Mouse (Mus musculus): ENCODE results near the gene Sh3pxd2a. TPM values are rescaled to one million over a fixed set of nuclear protein-coding genes. Genes with fewer than 3 reads are reported as not detected.

Gene Sh3pxd2a
- polyA plus RNA-seq, 1 experiment from 2014 or later = 8.8 TPM

- Histone ChIP-seq H3K9ac (ENCODE audit: low read length) (no peak overlapping the region), H3K4me1 (replicated peaks; ENCODE audit: control insufficient read depth, insufficient read depth, low read length) (peaks cover 12% of the 10 kb centered on the region; the same call in 1 of the 2 replicates), H3K4me2 (ENCODE audit: low read length) (no peak overlapping the region), H3K36me3 (ENCODE audit: control insufficient read depth, insufficient read depth, low read length) (no peaks in the 10 kb centered on the region), H3K9me3 (ENCODE audit: control insufficient read depth, low read length) (no peaks in the 10 kb centered on the region), H3K27me3 (replicated peaks; ENCODE audit: control insufficient read depth, insufficient read depth, low read length) (no peaks in the 10 kb centered on the region), H3K27ac (ENCODE audit: low read depth) (no peak overlapping the region), H3K4me3 (ENCODE audit: low read depth, low read length) (no peak overlapping the region)
- 81% methylated on average over 2 of the region's 2 CpGs for WGBS
- no peak for DNase-seq (ENCODE audit: low spot score)
- ATAC-seq (replicated peaks; ENCODE audit: low FRiP score, low TSS enrichment, low read depth) = no peak
Observed at GRCm38 (mm10) chr19:47220232-47220631, 244.0 kb downstream of the Sh3pxd2a start.

GRCm38 (mm10) chr19:47219622-47220021 lies 244.6 kb downstream of the Sh3pxd2a start:
- Histone ChIP-seq H3K27me3 (replicated peaks; ENCODE audit: control insufficient read depth, insufficient read depth, low read length) (no peaks in the 10 kb centered on the region), H3K4me1 (replicated peaks; ENCODE audit: control insufficient read depth, insufficient read depth, low read length) (peaks cover 12% of the 10 kb centered on the region; the same call in 1 of the 2 replicates), H3K4me3 (ENCODE audit: low read depth, low read length) (no peak overlapping the region), H3K9me3 (ENCODE audit: control insufficient read depth, low read length) (no peaks in the 10 kb centered on the region), H3K27ac (ENCODE audit: low read depth) (no peak overlapping the region), H3K36me3 (ENCODE audit: control insufficient read depth, insufficient read depth, low read length) (no peaks in the 10 kb centered on the region), H3K9ac (ENCODE audit: low read length) (no peak overlapping the region), H3K4me2 (ENCODE audit: low read length) (no peak overlapping the region)
- ATAC-seq (replicated peaks; ENCODE audit: low FRiP score, low TSS enrichment, low read depth) = no peak
- no peak for DNase-seq (ENCODE audit: low spot score)
- 73% methylated on average over 4 of the region's 4 CpGs for WGBS

GRCm38 (mm10) chr19:47216766-47217165 lies 247.4 kb downstream of the Sh3pxd2a start:
- Histone ChIP-seq H3K27me3 (replicated peaks; ENCODE audit: control insufficient read depth, insufficient read depth, low read length) (no peaks in the 10 kb centered on the region), H3K4me2 (ENCODE audit: low read length) (no peak overlapping the region), H3K4me3 (ENCODE audit: low read depth, low read length) (no peak overlapping the region), H3K27ac (ENCODE audit: low read depth) (no peak overlapping the region), H3K4me1 (replicated peaks; ENCODE audit: control insufficient read depth, insufficient read depth, low read length) (peaks cover 12% of the 10 kb centered on the region; the same call in 1 of the 2 replicates), H3K9me3 (ENCODE audit: control insufficient read depth, low read length) (no peaks in the 10 kb centered on the region), H3K9ac (ENCODE audit: low read length) (no peak overlapping the region), H3K36me3 (ENCODE audit: control insufficient read depth, insufficient read depth, low read length) (no peaks in the 10 kb centered on the region)
- DNase-seq (ENCODE audit: low spot score) (no peak), ATAC-seq (replicated peaks; ENCODE audit: low FRiP score, low TSS enrichment, low read depth) (0 out of 2 replicates have a peak, but pooled peaks have one; percentile 48)
- 57% methylated on average over 5 of the region's 5 CpGs for WGBS

- H3K36me3 ChIP-seq (ENCODE audit: control insufficient read depth, insufficient read depth, low read length) = no peaks in the 10 kb centered on the region
- H3K4me1 ChIP-seq (replicated peaks; ENCODE audit: control insufficient read depth, insufficient read depth, low read length) = peaks cover 7% of the 10 kb centered on the region; the same call in 1 of the 2 replicates
- ATAC-seq (replicated peaks; ENCODE audit: low FRiP score, low TSS enrichment, low read depth) (no peak), DNase-seq (ENCODE audit: low spot score) (no peak)
- no peak overlapping the region for H3K4me3 ChIP-seq (ENCODE audit: low read depth, low read length)
- 56% methylated on average over 1 of the region's 1 CpGs for WGBS
- no peak overlapping the region for H3K4me2 ChIP-seq (ENCODE audit: low read length)
- no peaks in the 10 kb centered on the region for H3K9me3 ChIP-seq (ENCODE audit: control insufficient read depth, low read length)
- H3K27ac ChIP-seq (ENCODE audit: low read depth) = no peak overlapping the region
- no peak overlapping the region for H3K9ac ChIP-seq (ENCODE audit: low read length)
- H3K27me3 ChIP-seq (replicated peaks; ENCODE audit: control insufficient read depth, insufficient read depth, low read length) = no peaks in the 10 kb centered on the region
Observed at GRCm38 (mm10) chr19:47213470-47213869, 250.7 kb downstream of the Sh3pxd2a start.

- Histone ChIP-seq H3K9ac (ENCODE audit: low read length) (no peak overlapping the region), H3K27ac (ENCODE audit: low read depth) (no peak overlapping the region), H3K4me2 (ENCODE audit: low read length) (no peak overlapping the region), H3K36me3 (ENCODE audit: control insufficient read depth, insufficient read depth, low read length) (no peaks in the 10 kb centered on the region), H3K9me3 (ENCODE audit: control insufficient read depth, low read length) (no peaks in the 10 kb centered on the region), H3K4me1 (replicated peaks; ENCODE audit: control insufficient read depth, insufficient read depth, low read length) (peaks cover 7% of the 10 kb centered on the region; the same call in 1 of the 2 replicates), H3K4me3 (ENCODE audit: low read depth, low read length) (no peak overlapping the region), H3K27me3 (replicated peaks; ENCODE audit: control insufficient read depth, insufficient read depth, low read length) (no peaks in the 10 kb centered on the region)
- WGBS = 85% methylated on average over 7 of the region's 7 CpGs
- ATAC-seq (replicated peaks; ENCODE audit: low FRiP score, low TSS enrichment, low read depth) (no peak), DNase-seq (ENCODE audit: low spot score) (no peak)
Observed at GRCm38 (mm10) chr19:47212401-47212800, 251.8 kb downstream of the Sh3pxd2a start.

- no peaks in the 10 kb centered on the region for H3K27me3 ChIP-seq (replicated peaks; ENCODE audit: control insufficient read depth, insufficient read depth, low read length)
- DNase-seq (ENCODE audit: low spot score) (no peak), ATAC-seq (replicated peaks; ENCODE audit: low FRiP score, low TSS enrichment, low read depth) (no peak)
- 76% methylated on average over 10 of the region's 10 CpGs for WGBS
- H3K27ac ChIP-seq (ENCODE audit: low read depth) = no peak overlapping the region
- no peaks in the 10 kb centered on the region for H3K9me3 ChIP-seq (ENCODE audit: control insufficient read depth, low read length)
- H3K4me3 ChIP-seq (ENCODE audit: low read depth, low read length) = no peak overlapping the region
- peaks cover 1% of the 10 kb centered on the region; the same call in 1 of the 2 replicates for H3K4me1 ChIP-seq (replicated peaks; ENCODE audit: control insufficient read depth, insufficient read depth, low read length)
- H3K9ac ChIP-seq (ENCODE audit: low read length) = no peak overlapping the region
- H3K36me3 ChIP-seq (ENCODE audit: control insufficient read depth, insufficient read depth, low read length) = no peaks in the 10 kb centered on the region
- H3K4me2 ChIP-seq (ENCODE audit: low read length) = no peak overlapping the region
Observed at GRCm38 (mm10) chr19:47211609-47212312, 252.4 kb downstream of the Sh3pxd2a start.

GRCm38 (mm10) chr19:47210432-47210831 lies 253.8 kb downstream of the Sh3pxd2a start:
- ATAC-seq (replicated peaks; ENCODE audit: low FRiP score, low TSS enrichment, low read depth) = no peak
- WGBS = 94% methylated on average over 4 of the region's 4 CpGs

More at GRCm38 (mm10) chr19:47210432-47210831, 253.8 kb downstream of the Sh3pxd2a start:
- no peaks in the 10 kb centered on the region for H3K9me3 ChIP-seq (ENCODE audit: control insufficient read depth, low read length)
- no peak overlapping the region for H3K27ac ChIP-seq (ENCODE audit: low read depth)
- no peaks in the 10 kb centered on the region for H3K36me3 ChIP-seq (ENCODE audit: control insufficient read depth, insufficient read depth, low read length)
- no peak overlapping the region for H3K9ac ChIP-seq (ENCODE audit: low read length)
- DNase-seq (ENCODE audit: low spot score) = no peak
- H3K4me1 ChIP-seq (replicated peaks; ENCODE audit: control insufficient read depth, insufficient read depth, low read length) = no peaks in the 10 kb centered on the region
- H3K4me2 ChIP-seq (ENCODE audit: low read length) = no peak overlapping the region
- no peaks in the 10 kb centered on the region for H3K27me3 ChIP-seq (replicated peaks; ENCODE audit: control insufficient read depth, insufficient read depth, low read length)
- no peak overlapping the region for H3K4me3 ChIP-seq (ENCODE audit: low read depth, low read length)

All from intestine, embryonic 14.5 days (tissue).